Mouse (Mus musculus): ENCODE data around the gene Rufy3. TPM values are rescaled to one million over a fixed set of nuclear protein-coding genes. Genes with fewer than 3 reads are reported as not detected.
A peak's percentile ranks its signal among the peaks of the same experiment; 100 is the strongest.

The Rufy3 gene
- polyA plus RNA-seq, 1 experiment, result 4.9 TPM

- no peak for TF ChIP-seq MAX (IDR thresholded peaks at IDR 0.05; ENCODE audit: low read depth)
- TF ChIP-seq TCF3 (IDR thresholded peaks at IDR 0.05; ENCODE audit: insufficient read length, low read depth), result no peak
- no peak for TF ChIP-seq REST (IDR thresholded peaks at IDR 0.05; ENCODE audit: insufficient read depth, insufficient read length)
- no peak for TF ChIP-seq POLR2A (IDR thresholded peaks at IDR 0.05; ENCODE audit: insufficient read length, low read depth)
- TF ChIP-seq CEBPB (IDR thresholded peaks at IDR 0.05; ENCODE audit: insufficient read depth, poor library complexity, severe bottlenecking), result no peak
- TF ChIP-seq MYOD1 (IDR thresholded peaks at IDR 0.05; ENCODE audit: control insufficient read depth in 1 of 3, insufficient read length in 2 of 3, low read depth in 2 of 3), result no peak
- TF ChIP-seq MYOG (IDR thresholded peaks at IDR 0.05; ENCODE audit: control insufficient read depth in 1 of 3, insufficient read depth in 1 of 3, insufficient read length in 2 of 3, low read depth in 2 of 3), result no peak
- no peak for TF ChIP-seq SRF (IDR thresholded peaks at IDR 0.05; ENCODE audit: control insufficient read depth, insufficient read length, low read depth)
- TF ChIP-seq USF1 (IDR thresholded peaks at IDR 0.05; ENCODE audit: low read depth), result no peak
- no peak for TF ChIP-seq E2F4 (IDR thresholded peaks at IDR 0.05; ENCODE audit: insufficient read depth)
- TF ChIP-seq TCF12 (IDR thresholded peaks at IDR 0.05; ENCODE audit: insufficient read depth, poor library complexity, severe bottlenecking), result no peak
- no peak for TF ChIP-seq POLR2AphosphoS2 (IDR thresholded peaks at IDR 0.05; ENCODE audit: insufficient read length, low read depth)
- Histone ChIP-seq H3K79me2 (ENCODE audit: control insufficient read depth, insufficient read depth) (no peaks in the 10 kb centered on the region), H3K4me2 (ENCODE audit: low read depth) (no peak overlapping the region), H3K36me3 (ENCODE audit: control insufficient read depth, insufficient read depth) (peaks cover 5% of the 10 kb centered on the region), H3ac (ENCODE audit: control insufficient read depth, insufficient read length) (no peak overlapping the region), H3K4me3 (no peak overlapping the region), H3K27me3 (ENCODE audit: control insufficient read depth, insufficient read depth, insufficient read length) (no peaks in the 10 kb centered on the region)
Observed at GRCm38 (mm10) chr5:88649250-88650173, 84.7 kb downstream of the Rufy3 start.

- Histone ChIP-seq H3K4me2 (ENCODE audit: low read depth) (no peak overlapping the region), H3ac (ENCODE audit: control insufficient read depth, insufficient read length) (no peak overlapping the region), H3K36me3 (ENCODE audit: control insufficient read depth, insufficient read depth) (peaks cover 5% of the 10 kb centered on the region), H3K27me3 (ENCODE audit: control insufficient read depth, insufficient read depth, insufficient read length) (no peaks in the 10 kb centered on the region), H3K79me2 (ENCODE audit: control insufficient read depth, insufficient read depth) (no peaks in the 10 kb centered on the region), H3K4me3 (no peak overlapping the region)
- TF ChIP-seq TCF12 (IDR thresholded peaks at IDR 0.05; ENCODE audit: insufficient read depth, poor library complexity, severe bottlenecking) (no peak), REST (IDR thresholded peaks at IDR 0.05; ENCODE audit: insufficient read depth, insufficient read length) (no peak), MAX (IDR thresholded peaks at IDR 0.05; ENCODE audit: low read depth) (no peak), E2F4 (IDR thresholded peaks at IDR 0.05; ENCODE audit: insufficient read depth) (no peak), MYOD1 (IDR thresholded peaks at IDR 0.05; ENCODE audit: control insufficient read depth in 1 of 3, insufficient read length in 2 of 3, low read depth in 2 of 3) (no peak), CEBPB (IDR thresholded peaks at IDR 0.05; ENCODE audit: insufficient read depth, poor library complexity, severe bottlenecking) (no peak)
Observed at GRCm38 (mm10) chr5:88652589-88652988, 87.7 kb downstream of the Rufy3 start.

GRCm38 (mm10) chr5:88657868-88658267 is 93.0 kb downstream of the Rufy3 start:
- Histone ChIP-seq H3K4me3 (no peak overlapping the region), H3K36me3 (ENCODE audit: control insufficient read depth, insufficient read depth) (peaks cover 14% of the 10 kb centered on the region), H3K27me3 (ENCODE audit: control insufficient read depth, insufficient read depth, insufficient read length) (no peaks in the 10 kb centered on the region), H3K4me2 (ENCODE audit: low read depth) (no peak overlapping the region), H3ac (ENCODE audit: control insufficient read depth, insufficient read length) (no peak overlapping the region), H3K79me2 (ENCODE audit: control insufficient read depth, insufficient read depth) (no peaks in the 10 kb centered on the region)
- TF ChIP-seq MAX (IDR thresholded peaks at IDR 0.05; ENCODE audit: low read depth) (no peak), POLR2AphosphoS2 (IDR thresholded peaks at IDR 0.05; ENCODE audit: insufficient read length, low read depth) (peak; percentile 45), POLR2A (IDR thresholded peaks at IDR 0.05; ENCODE audit: insufficient read length, low read depth) (no peak), REST (IDR thresholded peaks at IDR 0.05; ENCODE audit: insufficient read depth, insufficient read length) (no peak)

GRCm38 (mm10) chr5:88663151-88663550 is 98.3 kb downstream of the Rufy3 start:
- H3K27me3 ChIP-seq (ENCODE audit: control insufficient read depth, insufficient read depth, insufficient read length), result no peaks in the 10 kb centered on the region
- no peaks in the 10 kb centered on the region for H3K79me2 ChIP-seq (ENCODE audit: control insufficient read depth, insufficient read depth)
- no peak for TF ChIP-seq POLR2AphosphoS2 (IDR thresholded peaks at IDR 0.05; ENCODE audit: insufficient read length, low read depth)
- TF ChIP-seq REST (IDR thresholded peaks at IDR 0.05; ENCODE audit: insufficient read depth, insufficient read length), result no peak
- no peak for TF ChIP-seq POLR2A (IDR thresholded peaks at IDR 0.05; ENCODE audit: insufficient read length, low read depth)
- no peak overlapping the region for H3ac ChIP-seq (ENCODE audit: control insufficient read depth, insufficient read length)
- H3K4me3 ChIP-seq, result no peak overlapping the region
- no peak overlapping the region for H3K4me2 ChIP-seq (ENCODE audit: low read depth)
- H3K36me3 ChIP-seq (ENCODE audit: control insufficient read depth, insufficient read depth), result peaks cover 25% of the 10 kb centered on the region

- H3K4me3 ChIP-seq, result no peak overlapping the region
- TF ChIP-seq MYOG (IDR thresholded peaks at IDR 0.05; ENCODE audit: control insufficient read depth in 1 of 3, insufficient read depth in 1 of 3, insufficient read length in 2 of 3, low read depth in 2 of 3), result no peak
- no peak for TF ChIP-seq TCF3 (IDR thresholded peaks at IDR 0.05; ENCODE audit: insufficient read length, low read depth)
- no peak for TF ChIP-seq USF1 (IDR thresholded peaks at IDR 0.05; ENCODE audit: low read depth)
- TF ChIP-seq SRF (IDR thresholded peaks at IDR 0.05; ENCODE audit: control insufficient read depth, insufficient read length, low read depth), result no peak
- TF ChIP-seq MYOD1 (IDR thresholded peaks at IDR 0.05; ENCODE audit: control insufficient read depth in 1 of 3, insufficient read length in 2 of 3, low read depth in 2 of 3), result no peak
- TF ChIP-seq POLR2A (IDR thresholded peaks at IDR 0.05; ENCODE audit: insufficient read length, low read depth), result no peak
- TF ChIP-seq REST (IDR thresholded peaks at IDR 0.05; ENCODE audit: insufficient read depth, insufficient read length), result no peak
- no peak for TF ChIP-seq MAX (IDR thresholded peaks at IDR 0.05; ENCODE audit: low read depth)
- TF ChIP-seq E2F4 (IDR thresholded peaks at IDR 0.05; ENCODE audit: insufficient read depth), result no peak
- no peak for TF ChIP-seq POLR2AphosphoS2 (IDR thresholded peaks at IDR 0.05; ENCODE audit: insufficient read length, low read depth)
- no peak overlapping the region for H3K4me2 ChIP-seq (ENCODE audit: low read depth)
- no peak overlapping the region for H3ac ChIP-seq (ENCODE audit: control insufficient read depth, insufficient read length)
- H3K27me3 ChIP-seq (ENCODE audit: control insufficient read depth, insufficient read depth, insufficient read length), result no peaks in the 10 kb centered on the region
- no peaks in the 10 kb centered on the region for H3K79me2 ChIP-seq (ENCODE audit: control insufficient read depth, insufficient read depth)
- peaks cover 23% of the 10 kb centered on the region for H3K36me3 ChIP-seq (ENCODE audit: control insufficient read depth, insufficient read depth)
Observed at GRCm38 (mm10) chr5:88663875-88664274, 99.0 kb downstream of the Rufy3 start.

Measured in myocyte (in vitro differentiated cells).